Mouse (Mus musculus) spleen, adult 12 weeks (tissue): ENCODE data around the gene Nckap5.

Experiments used
- DNase-seq: peaks from one replicate; pipeline ENCODE4 v3.0.0; 2022; ENCODE audit warnings: low spot score

The Nckap5 gene

GRCm38 (mm10) chr1:126360531-126361220, 469.9 kb downstream of the Nckap5 start:
- no peak for DNase-seq

GRCm38 (mm10) chr1:126360111-126360510, 470.5 kb downstream of the Nckap5 start:
- no peak for DNase-seq

- no peak for DNase-seq
Observed at GRCm38 (mm10) chr1:126341806-126342205, 488.8 kb downstream of the Nckap5 start.

- no peak for DNase-seq
Observed at GRCm38 (mm10) chr1:126339250-126339649, 491.3 kb downstream of the Nckap5 start.

- DNase-seq = no peak
Observed at GRCm38 (mm10) chr1:126334202-126334601, 496.4 kb downstream of the Nckap5 start.

- DNase-seq = no peak
Observed at GRCm38 (mm10) chr1:126332026-126332425, 498.6 kb downstream of the Nckap5 start.

GRCm38 (mm10) chr1:126320696-126321095, 509.9 kb downstream of the Nckap5 start:
- DNase-seq = no peak

- no peak for DNase-seq
Observed at GRCm38 (mm10) chr1:126317874-126318607, 512.6 kb downstream of the Nckap5 start.

GRCm38 (mm10) chr1:126317345-126317744, 513.3 kb downstream of the Nckap5 start:
- DNase-seq = no peak

GRCm38 (mm10) chr1:126316866-126317265, 513.7 kb downstream of the Nckap5 start:
- DNase-seq = no peak

GRCm38 (mm10) chr1:126301129-126301528, 529.5 kb downstream of the Nckap5 start:
- no peak for DNase-seq

GRCm38 (mm10) chr1:126264931-126265330, 565.7 kb downstream of the Nckap5 start:
- no peak for DNase-seq

GRCm38 (mm10) chr1:126254364-126254763, 576.2 kb downstream of the Nckap5 start:
- no peak for DNase-seq

- DNase-seq = no peak
Observed at GRCm38 (mm10) chr1:126253934-126254333, 576.7 kb downstream of the Nckap5 start.

GRCm38 (mm10) chr1:126233196-126233595, 597.4 kb downstream of the Nckap5 start:
- DNase-seq = no peak

GRCm38 (mm10) chr1:126231199-126231598, 599.4 kb downstream of the Nckap5 start:
- no peak for DNase-seq

- no peak for DNase-seq
Observed at GRCm38 (mm10) chr1:126210212-126210611, 620.4 kb downstream of the Nckap5 start.

- DNase-seq = no peak
Observed at GRCm38 (mm10) chr1:126209743-126210142, 620.9 kb downstream of the Nckap5 start.

GRCm38 (mm10) chr1:126209131-126209530, 621.5 kb downstream of the Nckap5 start:
- no peak for DNase-seq

GRCm38 (mm10) chr1:126196937-126197336, 633.7 kb downstream of the Nckap5 start:
- DNase-seq = no peak

GRCm38 (mm10) chr1:126190353-126190752, 640.2 kb downstream of the Nckap5 start:
- DNase-seq = no peak

- DNase-seq = no peak
Observed at GRCm38 (mm10) chr1:126183751-126184150, 646.8 kb downstream of the Nckap5 start.

- no peak for DNase-seq
Observed at GRCm38 (mm10) chr1:126168579-126168978, 662.0 kb downstream of the Nckap5 start.

- DNase-seq = no peak
Observed at GRCm38 (mm10) chr1:126168131-126168530, 662.5 kb downstream of the Nckap5 start.
